Mouse (Mus musculus) heart, embryonic 14.5 days (tissue): Measurements from ENCODE around the gene Slc15a5. TPM values are rescaled to one million over a fixed set of nuclear protein-coding genes. Genes with fewer than 3 reads are reported as not detected.

Source experiments
- ATAC-seq: fragments of 200-750 bp; cut with Nextera tagmentation; 2 replicates; pipeline ENCODE4 v1.8.0; 2017; ENCODE audit warnings: low read depth, moderate TSS enrichment; ENCODE audit not compliant: insufficient number of reproducible peaks, insufficient read depth, low FRiP score
- H3K27ac ChIP-seq, 2 experiments: fragments of 200-500 bp in 1 of 2; fragments of 300-500 bp in 1 of 2; sonication (generic) in 1 of 2; replicated peaks in 1 of 2; 2 replicates each; pipeline ENCODE4 v1.5.1; 2012 to 2014; ENCODE audit warnings: low read depth in 2 of 2, low read length in 2 of 2, control low read depth in 1 of 2, mild to moderate bottlenecking in 1 of 2, mixed read lengths in 1 of 2; ENCODE audit not compliant: control insufficient read depth in 1 of 2, insufficient read depth in 1 of 2
- H3K27me3 ChIP-seq: fragments of 300-500 bp; sonication (generic); 2 replicates; pipeline ENCODE4 v1.6.1; 2014; ENCODE audit warnings: mild to moderate bottlenecking, low read length, control low read depth; ENCODE audit not compliant: control insufficient read depth, insufficient read depth
- H3K36me3 ChIP-seq: fragments of 300-500 bp; sonication (generic); 2 replicates; pipeline ENCODE4 v1.6.1; 2014; ENCODE audit warnings: mild to moderate bottlenecking, control low read depth, low read length, mixed read lengths; ENCODE audit not compliant: control insufficient read depth, insufficient read depth
- H3K4me1 ChIP-seq, 2 experiments: fragments of 200-500 bp in 1 of 2; fragments of 300-500 bp in 1 of 2; sonication (generic) in 1 of 2; 2 replicates each; pipeline ENCODE4 v1.6.1; 2012 to 2014; ENCODE audit warnings: low read length in 2 of 2, control low read depth in 1 of 2, mixed read lengths in 1 of 2; ENCODE audit not compliant: control insufficient read depth in 2 of 2, insufficient read depth in 2 of 2
- H3K4me2 ChIP-seq: fragments of 300-500 bp; sonication (generic); 2 replicates; pipeline ENCODE4 v1.6.1; 2014; ENCODE audit warnings: mild to moderate bottlenecking, low read length
- H3K4me3 ChIP-seq, 2 experiments: fragments of 200-500 bp in 1 of 2; fragments of 300-500 bp in 1 of 2; sonication (generic) in 1 of 2; 2 replicates each; pipeline ENCODE4 v1.5.1; 2012 to 2014; ENCODE audit warnings: low read length in 2 of 2, mild to moderate bottlenecking in 2 of 2, control low read depth in 1 of 2, low read depth in 1 of 2, moderate library complexity in 1 of 2; ENCODE audit not compliant: control insufficient read depth in 1 of 2, insufficient read depth in 1 of 2
- H3K9ac ChIP-seq: fragments of 300-500 bp; sonication (generic); 2 replicates; pipeline ENCODE4 v1.6.1; 2014; ENCODE audit warnings: mild to moderate bottlenecking, low read length
- H3K9me3 ChIP-seq: fragments of 300-500 bp; sonication (generic); 2 replicates; pipeline ENCODE4 v1.6.1; 2016; ENCODE audit warnings: low read length, control low read depth; ENCODE audit not compliant: control insufficient read depth
- WGBS: fragments of 180-500 bp; shearing (Covaris S2); extraction: QIAGEN DNeasy Blood & Tissue Kit; methylation state at CpG from one replicate; pipeline ENCODE4 v1.1.7; 2014; 5-methylcytosine and 5-hydroxymethylcytosine counted together
- polyA plus RNA-seq: library from polyadenylated mRNA; unstranded; fragments of >200 nt; fragmentation: Nextera tagmentation; extraction: Ambion mirVana; gene quantifications from 2 replicates; pipeline ENCODE4 v1.2.1, GENCODE M21; 2014

Slc15a5 gene
- polyA plus RNA-seq, 1 experiment from 2014 or later, result 0.41 TPM

- 52% methylated on average over 19 of the region's 19 CpGs for WGBS
- H3K27ac ChIP-seq, result no peak overlapping the region
- H3K4me3 ChIP-seq, result no peak overlapping the region
- ATAC-seq, result no peak
- no peak overlapping the region for H3K4me2 ChIP-seq
- no peaks in the 10 kb centered on the region for H3K27me3 ChIP-seq
- no peaks in the 10 kb centered on the region for H3K36me3 ChIP-seq
- H3K4me1 ChIP-seq, result no peaks in the 10 kb centered on the region
- H3K9ac ChIP-seq, result no peak overlapping the region
- H3K9me3 ChIP-seq, result no peaks in the 10 kb centered on the region
Measured at GRCm38 (mm10) chr6:137982195-137982737, 97.5 kb downstream of the Slc15a5 start.

GRCm38 (mm10) chr6:137980905-137981696 is 98.6 kb downstream of the Slc15a5 start:
- Histone ChIP-seq H3K36me3 (no peaks in the 10 kb centered on the region), H3K27ac (no peak overlapping the region), H3K4me3 (no peak overlapping the region), H3K27me3 (no peaks in the 10 kb centered on the region), H3K9ac (no peak overlapping the region), H3K9me3 (no peaks in the 10 kb centered on the region), H3K4me1 (no peaks in the 10 kb centered on the region), H3K4me2 (no peak overlapping the region)
- WGBS, result 79% methylated on average over 10 of the region's 10 CpGs
- ATAC-seq, result no peak

DNA sequence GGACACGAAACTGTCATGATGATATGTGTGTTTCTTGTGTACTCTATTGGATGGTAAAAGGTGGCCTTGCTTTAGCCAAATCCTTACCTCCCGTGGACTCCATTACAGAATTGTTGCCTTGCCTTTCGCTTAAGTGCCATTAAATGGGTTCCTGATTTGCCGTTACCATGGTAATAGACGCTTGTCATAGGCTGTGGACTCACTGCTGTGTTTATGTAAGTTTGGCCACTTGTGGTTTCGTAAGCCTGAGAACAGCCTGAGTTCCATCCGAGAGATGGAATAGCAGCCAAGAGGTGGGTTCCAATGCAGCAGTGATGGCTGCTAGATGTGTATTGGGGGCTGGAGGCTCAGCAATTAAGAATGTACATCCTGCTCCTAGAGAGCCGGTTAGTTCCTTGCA is 99.3 kb downstream of the Slc15a5 start:
- H3K9ac ChIP-seq, result no peak overlapping the region
- ATAC-seq, result no peak
- H3K4me2 ChIP-seq, result no peak overlapping the region
- no peaks in the 10 kb centered on the region for H3K4me1 ChIP-seq
- H3K27ac ChIP-seq, result no peak overlapping the region
- H3K9me3 ChIP-seq, result no peaks in the 10 kb centered on the region
- 89% methylated on average over 8 of the region's 8 CpGs for WGBS
- no peaks in the 10 kb centered on the region for H3K27me3 ChIP-seq
- H3K36me3 ChIP-seq, result no peaks in the 10 kb centered on the region
- no peak overlapping the region for H3K4me3 ChIP-seq

- ATAC-seq, result no peak
- WGBS, result 86% methylated on average over 12 of the region's 12 CpGs
- no peaks in the 10 kb centered on the region for H3K27me3 ChIP-seq
- H3K9me3 ChIP-seq, result peaks cover 5% of the 10 kb centered on the region; the same call in 1 of the 2 replicates
- H3K4me2 ChIP-seq, result no peak overlapping the region
- H3K9ac ChIP-seq, result no peak overlapping the region
- no peaks in the 10 kb centered on the region for H3K4me1 ChIP-seq
- H3K4me3 ChIP-seq, result no peak overlapping the region
- no peaks in the 10 kb centered on the region for H3K36me3 ChIP-seq
- H3K27ac ChIP-seq, result no peak overlapping the region
Measured at GRCm38 (mm10) chr6:137979802-137980201, 99.9 kb downstream of the Slc15a5 start.

DNA sequence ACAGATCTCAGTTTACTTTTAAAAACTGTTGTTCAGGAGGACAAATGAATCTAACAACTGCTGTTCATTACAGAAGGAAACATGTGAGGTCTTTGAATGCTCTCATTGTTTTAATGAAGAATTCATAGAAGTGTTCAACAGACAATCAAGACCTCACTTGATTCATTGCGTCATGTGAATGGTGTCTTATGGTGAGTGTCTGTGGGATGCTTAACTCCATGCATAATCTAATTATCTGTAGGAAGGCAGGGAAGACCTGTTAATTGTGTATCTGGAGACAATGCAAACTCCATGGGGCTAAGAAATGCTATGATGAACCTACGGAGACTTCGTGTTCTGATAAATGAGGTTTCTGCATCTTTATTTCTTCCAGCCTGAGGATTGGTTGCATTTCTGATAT is 103.7 kb downstream of the Slc15a5 start:
- no peaks in the 10 kb centered on the region for H3K4me1 ChIP-seq
- peaks cover 5% of the 10 kb centered on the region; the same call in 1 of the 2 replicates for H3K9me3 ChIP-seq
- H3K4me3 ChIP-seq, result no peak overlapping the region
- H3K9ac ChIP-seq, result no peak overlapping the region
- no peak for ATAC-seq
- WGBS, result 92% methylated on average over 3 of the region's 3 CpGs
- H3K4me2 ChIP-seq, result no peak overlapping the region
- no peaks in the 10 kb centered on the region for H3K27me3 ChIP-seq
- H3K27ac ChIP-seq, result no peak overlapping the region
- no peaks in the 10 kb centered on the region for H3K36me3 ChIP-seq

DNA sequence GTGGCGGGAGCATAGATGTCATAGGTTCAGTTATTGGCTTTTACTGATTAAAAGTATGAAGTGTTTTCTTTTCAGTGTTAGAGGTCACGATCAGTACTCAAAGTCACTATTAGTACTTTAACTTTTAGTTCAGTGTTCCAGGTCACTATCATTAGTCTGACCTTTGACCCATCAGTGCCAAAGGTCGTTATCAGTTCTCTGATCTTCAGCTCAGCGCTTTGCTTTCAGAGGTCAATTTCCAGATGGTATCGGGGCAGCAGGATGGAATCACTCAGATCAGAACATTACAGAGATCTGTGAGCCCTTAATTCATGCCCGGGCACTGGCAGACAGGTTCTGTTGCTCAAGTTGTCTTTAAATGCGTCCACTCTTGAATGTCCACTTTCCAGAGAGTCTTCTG is 116.0 kb downstream of the Slc15a5 start:
- Histone ChIP-seq H3K36me3 (no peaks in the 10 kb centered on the region), H3K27ac (no peak overlapping the region), H3K4me2 (no peak overlapping the region), H3K4me1 (no peaks in the 10 kb centered on the region), H3K9ac (no peak overlapping the region), H3K9me3 (no peaks in the 10 kb centered on the region), H3K27me3 (no peaks in the 10 kb centered on the region), H3K4me3 (no peak overlapping the region)
- 81% methylated on average over 7 of the region's 7 CpGs for whole genome bisulfite sequencing
- no peak for ATAC-seq

- Histone ChIP-seq H3K4me2 (no peak overlapping the region), H3K9me3 (no peaks in the 10 kb centered on the region), H3K9ac (no peak overlapping the region), H3K4me3 (no peak overlapping the region), H3K4me1 (no peaks in the 10 kb centered on the region), H3K27me3 (no peaks in the 10 kb centered on the region), H3K27ac (no peak overlapping the region), H3K36me3 (no peaks in the 10 kb centered on the region)
- 69% methylated on average over 4 of the region's 4 CpGs for WGBS
- no peak for ATAC-seq
Measured at GRCm38 (mm10) chr6:137962836-137963235, 116.9 kb downstream of the Slc15a5 start.
